Mouse (Mus musculus): ENCODE measurements around the gene Ppp1r12a. TPM values are rescaled to one million over a fixed set of nuclear protein-coding genes. Genes with fewer than 3 reads are reported as not detected.
"Not testable (repeated sequence)": the region's sequence is repeated elsewhere in the genome, so short reads cannot be mapped to it uniquely, and the experiment has no call there.

Ppp1r12a gene
- polyA plus RNA-seq, 1 experiment from 2014 or later: 90.8 TPM

GRCm38 (mm10) chr10:108251181-108251580 lies 89.2 kb downstream of the Ppp1r12a start:
- Histone ChIP-seq H3K4me3 (ENCODE audit: low read depth, low read length) (no peak overlapping the region), H3K9ac (ENCODE audit: low read length) (no peak overlapping the region), H3K4me2 (ENCODE audit: low read depth) (no peak overlapping the region), H3K27ac (ENCODE audit: low read depth, low read length) (no peak overlapping the region), H3K27me3 (ENCODE audit: control insufficient read depth, insufficient read depth, low read length) (no peaks in the 10 kb centered on the region), H3K36me3 (ENCODE audit: control insufficient read depth, insufficient read depth, low read length) (peaks cover 4% of the 10 kb centered on the region), H3K4me1 (ENCODE audit: control insufficient read depth, insufficient read depth, low read length) (no peaks in the 10 kb centered on the region), H3K9me3 (ENCODE audit: control insufficient read depth, low read length) (no peaks in the 10 kb centered on the region)
- DNase-seq (ENCODE audit: low spot score): no peak
- ATAC-seq (ENCODE audit: insufficient read depth, low FRiP score, low TSS enrichment): no peak
- 100% methylated on average over 1 of the region's 2 CpGs for WGBS

GRCm38 (mm10) chr10:108255812-108256376 lies 93.9 kb downstream of the Ppp1r12a start:
- Histone ChIP-seq H3K4me2 (ENCODE audit: low read depth) (no peak overlapping the region), H3K4me3 (ENCODE audit: low read depth, low read length) (no peak overlapping the region), H3K27ac (ENCODE audit: low read depth, low read length) (no peak overlapping the region), H3K27me3 (ENCODE audit: control insufficient read depth, insufficient read depth, low read length) (no peaks in the 10 kb centered on the region), H3K9me3 (ENCODE audit: control insufficient read depth, low read length) (no peaks in the 10 kb centered on the region), H3K9ac (ENCODE audit: low read length) (no peak overlapping the region), H3K36me3 (ENCODE audit: control insufficient read depth, insufficient read depth, low read length) (peaks cover 3% of the 10 kb centered on the region), H3K4me1 (ENCODE audit: control insufficient read depth, insufficient read depth, low read length) (no peaks in the 10 kb centered on the region)
- no peak for ATAC-seq (ENCODE audit: insufficient read depth, low FRiP score, low TSS enrichment)
- DNase-seq (ENCODE audit: low spot score): no peak
- 92% methylated on average over 7 of the region's 7 CpGs for WGBS

GRCm38 (mm10) chr10:108260931-108261330 lies 98.9 kb downstream of the Ppp1r12a start:
- H3K4me2 ChIP-seq (ENCODE audit: low read depth): no peak overlapping the region
- H3K27ac ChIP-seq (ENCODE audit: low read depth, low read length): no peak overlapping the region
- no peak overlapping the region for H3K4me3 ChIP-seq (ENCODE audit: low read depth, low read length)
- no peak for ATAC-seq (ENCODE audit: insufficient read depth, low FRiP score, low TSS enrichment)
- H3K9ac ChIP-seq (ENCODE audit: low read length): no peak overlapping the region
- H3K4me1 ChIP-seq (ENCODE audit: control insufficient read depth, insufficient read depth, low read length): no peaks in the 10 kb centered on the region
- no peaks in the 10 kb centered on the region for H3K9me3 ChIP-seq (ENCODE audit: control insufficient read depth, low read length)
- WGBS: 96% methylated on average over 10 of the region's 10 CpGs
- H3K36me3 ChIP-seq (ENCODE audit: control insufficient read depth, insufficient read depth, low read length): peaks cover 10% of the 10 kb centered on the region
- no peak for DNase-seq (ENCODE audit: low spot score)
- no peaks in the 10 kb centered on the region for H3K27me3 ChIP-seq (ENCODE audit: control insufficient read depth, insufficient read depth, low read length)

- Histone ChIP-seq H3K27me3 (ENCODE audit: control insufficient read depth, insufficient read depth, low read length) (no peaks in the 10 kb centered on the region), H3K4me3 (ENCODE audit: low read depth, low read length) (no peak overlapping the region), H3K9me3 (ENCODE audit: control insufficient read depth, low read length) (no peaks in the 10 kb centered on the region), H3K27ac (ENCODE audit: low read depth, low read length) (no peak overlapping the region), H3K4me1 (ENCODE audit: control insufficient read depth, insufficient read depth, low read length) (no peaks in the 10 kb centered on the region), H3K36me3 (ENCODE audit: control insufficient read depth, insufficient read depth, low read length) (peaks cover 8% of the 10 kb centered on the region; the same call in 1 of the 2 replicates), H3K9ac (ENCODE audit: low read length) (no peak overlapping the region), H3K4me2 (ENCODE audit: low read depth) (no peak overlapping the region)
- ATAC-seq (ENCODE audit: insufficient read depth, low FRiP score, low TSS enrichment) (no peak), DNase-seq (ENCODE audit: low spot score) (no peak)
- WGBS: 93% methylated on average over 27 of the region's 27 CpGs
Observed at GRCm38 (mm10) chr10:108264641-108265040, 102.6 kb downstream of the Ppp1r12a start.

GRCm38 (mm10) chr10:108271201-108271600 lies 109.2 kb downstream of the Ppp1r12a start:
- DNase-seq (ENCODE audit: low spot score): no peak
- no peaks in the 10 kb centered on the region for H3K4me1 ChIP-seq (ENCODE audit: control insufficient read depth, insufficient read depth, low read length)
- no peak overlapping the region for H3K27ac ChIP-seq (ENCODE audit: low read depth, low read length)
- 0 out of 2 replicates have a peak, but pooled peaks cover 5% of the 10 kb centered on the region for H3K36me3 ChIP-seq (ENCODE audit: control insufficient read depth, insufficient read depth, low read length)
- ATAC-seq (ENCODE audit: insufficient read depth, low FRiP score, low TSS enrichment): no peak
- no peak overlapping the region for H3K9ac ChIP-seq (ENCODE audit: low read length)
- no peaks in the 10 kb centered on the region for H3K9me3 ChIP-seq (ENCODE audit: control insufficient read depth, low read length)
- no peak overlapping the region for H3K4me3 ChIP-seq (ENCODE audit: low read depth, low read length)
- 85% methylated on average over 7 of the region's 7 CpGs for WGBS
- H3K4me2 ChIP-seq (ENCODE audit: low read depth): no peak overlapping the region
- no peaks in the 10 kb centered on the region for H3K27me3 ChIP-seq (ENCODE audit: control insufficient read depth, insufficient read depth, low read length)

- DNase-seq (ENCODE audit: low spot score) (no peak), ATAC-seq (ENCODE audit: insufficient read depth, low FRiP score, low TSS enrichment) (no peak)
- Histone ChIP-seq H3K4me3 (ENCODE audit: low read depth, low read length) (no peak overlapping the region), H3K36me3 (ENCODE audit: control insufficient read depth, insufficient read depth, low read length) (no peaks in the 10 kb centered on the region; the same call in 1 of the 2 replicates), H3K4me2 (ENCODE audit: low read depth) (no peak overlapping the region), H3K27me3 (ENCODE audit: control insufficient read depth, insufficient read depth, low read length) (no peaks in the 10 kb centered on the region), H3K27ac (ENCODE audit: low read depth, low read length) (no peak overlapping the region), H3K9ac (ENCODE audit: low read length) (no peak overlapping the region), H3K4me1 (ENCODE audit: control insufficient read depth, insufficient read depth, low read length) (no peaks in the 10 kb centered on the region), H3K9me3 (ENCODE audit: control insufficient read depth, low read length) (no peaks in the 10 kb centered on the region)
- WGBS: 85% methylated on average over 6 of the region's 6 CpGs
Observed at GRCm38 (mm10) chr10:108276678-108277077, 114.7 kb downstream of the Ppp1r12a start.

GRCm38 (mm10) chr10:108277198-108277597 lies 115.2 kb downstream of the Ppp1r12a start:
- Histone ChIP-seq H3K27me3 (ENCODE audit: control insufficient read depth, insufficient read depth, low read length) (no peaks in the 10 kb centered on the region), H3K9ac (ENCODE audit: low read length) (no peak overlapping the region), H3K4me3 (ENCODE audit: low read depth, low read length) (no peak overlapping the region), H3K36me3 (ENCODE audit: control insufficient read depth, insufficient read depth, low read length) (no peaks in the 10 kb centered on the region; the same call in 1 of the 2 replicates), H3K4me1 (ENCODE audit: control insufficient read depth, insufficient read depth, low read length) (no peaks in the 10 kb centered on the region), H3K4me2 (ENCODE audit: low read depth) (no peak overlapping the region), H3K27ac (ENCODE audit: low read depth, low read length) (no peak overlapping the region), H3K9me3 (ENCODE audit: control insufficient read depth, low read length) (no peaks in the 10 kb centered on the region)
- DNase-seq (ENCODE audit: low spot score) (no peak), ATAC-seq (ENCODE audit: insufficient read depth, low FRiP score, low TSS enrichment) (no peak)
- WGBS: 96% methylated on average over 7 of the region's 7 CpGs

- not testable (repeated sequence) for H3K9me3 ChIP-seq (ENCODE audit: control insufficient read depth, low read length); H3K4me3 ChIP-seq (ENCODE audit: low read depth, low read length); H3K4me1 ChIP-seq (ENCODE audit: control insufficient read depth, insufficient read depth, low read length); H3K27me3 ChIP-seq (ENCODE audit: control insufficient read depth, insufficient read depth, low read length); H3K9ac ChIP-seq (ENCODE audit: low read length); DNase-seq (ENCODE audit: low spot score); H3K4me2 ChIP-seq (ENCODE audit: low read depth); H3K27ac ChIP-seq (ENCODE audit: low read depth, low read length); H3K36me3 ChIP-seq (ENCODE audit: control insufficient read depth, insufficient read depth, low read length); ATAC-seq (ENCODE audit: insufficient read depth, low FRiP score, low TSS enrichment)
- WGBS: 94% methylated on average over 2 of the region's 5 CpGs
Observed at GRCm38 (mm10) chr10:108281099-108281498, 119.1 kb downstream of the Ppp1r12a start.

GRCm38 (mm10) chr10:108282351-108282750 lies 120.4 kb downstream of the Ppp1r12a start:
- 92% methylated on average over 6 of the region's 6 CpGs for WGBS

More at GRCm38 (mm10) chr10:108282351-108282750, 120.4 kb downstream of the Ppp1r12a start:
- Histone ChIP-seq H3K27me3 (ENCODE audit: control insufficient read depth, insufficient read depth, low read length) (no peaks in the 10 kb centered on the region), H3K9ac (ENCODE audit: low read length) (no peak overlapping the region), H3K9me3 (ENCODE audit: control insufficient read depth, low read length) (no peaks in the 10 kb centered on the region), H3K36me3 (ENCODE audit: control insufficient read depth, insufficient read depth, low read length) (no peaks in the 10 kb centered on the region; the same call in 1 of the 2 replicates), H3K4me2 (ENCODE audit: low read depth) (no peak overlapping the region), H3K27ac (ENCODE audit: low read depth, low read length) (no peak overlapping the region), H3K4me1 (ENCODE audit: control insufficient read depth, insufficient read depth, low read length) (no peaks in the 10 kb centered on the region), H3K4me3 (ENCODE audit: low read depth, low read length) (no peak overlapping the region)
- no peak for ATAC-seq (ENCODE audit: insufficient read depth, low FRiP score, low TSS enrichment)
- no peak for DNase-seq (ENCODE audit: low spot score)
